Mouse (Mus musculus) large intestine, adult 2 months (tissue): ENCODE data around the gene Aprt. TPM values are rescaled to one million over a fixed set of nuclear protein-coding genes. Genes with fewer than 3 reads are reported as not detected.
"Not testable (repeated sequence)": the region's sequence is repeated elsewhere in the genome, so short reads cannot be mapped to it uniquely, and the experiment has no call there.

Source experiments
- DNase-seq: peaks from one replicate; pipeline ENCODE4 v3.0.0-alpha.2; 2012; ENCODE audit warnings: low read depth, low spot score
- WGBS: fragments of 180-500 bp; shearing (Covaris S2); methylation state at CpG from one replicate; pipeline ENCODE4 v1.1.7; 2018; 5-methylcytosine and 5-hydroxymethylcytosine counted together
- polyA plus RNA-seq: library from polyadenylated mRNA; depleted of rRNA; stranded (reverse); fragments of >200 nt; gene quantifications from 2 replicates; pipeline ENCODE4 v1.2.3, GENCODE M21; 2012

The Aprt gene
- polyA plus RNA-seq, 1 experiment = 318 TPM

- 68% methylated on average over 12 of the region's 12 CpGs for WGBS
These were observed 16.5 kb upstream of the Aprt start for GRCm38 (mm10) chr8:122593240-122593639.

GRCm38 (mm10) chr8:122586749-122587148 lies 10.0 kb upstream of the Aprt start:
- no peak for DNase-seq
- 44% methylated on average over 10 of the region's 10 CpGs for WGBS

More at GRCm38 (mm10) chr8:122593240-122593639, 16.5 kb upstream of the Aprt start:
- DNase-seq = no peak

GRCm38 (mm10) chr8:122586171-122586570 lies 9.5 kb upstream of the Aprt start:
- no peak for DNase-seq
- 71% methylated on average over 7 of the region's 7 CpGs for WGBS

GRCm38 (mm10) chr8:122585411-122585891 lies 8.7 kb upstream of the Aprt start:
- WGBS = 16% methylated on average over 14 of the region's 14 CpGs
- no peak for DNase-seq

- 44% methylated on average over 9 of the region's 9 CpGs for WGBS
- no peak for DNase-seq
These were observed 8.3 kb upstream of the Aprt start for GRCm38 (mm10) chr8:122584981-122585380.

- 82% methylated on average over 15 of the region's 15 CpGs for WGBS
- no peak for DNase-seq
These were observed 4.2 kb upstream of the Aprt start for GRCm38 (mm10) chr8:122580926-122581325.

- 73% methylated on average over 7 of the region's 7 CpGs for WGBS
- no peak for DNase-seq
These were observed 2.5 kb upstream of the Aprt start for GRCm38 (mm10) chr8:122579196-122579595.

GRCm38 (mm10) chr8:122577116-122577515 lies 407 bp upstream of the Aprt start:
- WGBS = 51% methylated on average over 10 of the region's 10 CpGs

GRCm38 (mm10) chr8:122575735-122576647 lies 718 bp downstream of the Aprt start:
- WGBS = 9% methylated on average over 21 of the region's 21 CpGs
- DNase-seq = no peak

More at GRCm38 (mm10) chr8:122577116-122577515, 407 bp upstream of the Aprt start:
- no peak for DNase-seq

- DNase-seq = no peak
- WGBS = 46% methylated on average over 8 of the region's 8 CpGs
These were observed 1.4 kb downstream of the Aprt start for GRCm38 (mm10) chr8:122575286-122575685.

GRCm38 (mm10) chr8:122574667-122575251 lies 1.9 kb downstream of the Aprt start:
- 27% methylated on average over 10 of the region's 10 CpGs for WGBS
- no peak for DNase-seq

GRCm38 (mm10) chr8:122574264-122574663 lies 2.4 kb downstream of the Aprt start:
- 26% methylated on average over 3 of the region's 3 CpGs for WGBS

GRCm38 (mm10) chr8:122573577-122573976 lies 3.1 kb downstream of the Aprt start:
- WGBS = 66% methylated on average over 9 of the region's 9 CpGs
- DNase-seq = no peak

More at GRCm38 (mm10) chr8:122574264-122574663, 2.4 kb downstream of the Aprt start:
- no peak for DNase-seq

- DNase-seq = not testable (repeated sequence)
- 66% methylated on average over 4 of the region's 4 CpGs for WGBS
These were observed 3.5 kb downstream of the Aprt start for GRCm38 (mm10) chr8:122573176-122573575.

GRCm38 (mm10) chr8:122572751-122573150 lies 4.0 kb downstream of the Aprt start:
- 64% methylated on average over 3 of the region's 3 CpGs for WGBS
- DNase-seq = no peak

GRCm38 (mm10) chr8:122571750-122572267 lies 4.9 kb downstream of the Aprt start:
- DNase-seq = no peak
- 92% methylated on average over 17 of the region's 17 CpGs for WGBS

- WGBS = 93% methylated on average over 11 of the region's 11 CpGs
- no peak for DNase-seq
These were observed 5.6 kb downstream of the Aprt start for GRCm38 (mm10) chr8:122571153-122571552.

GRCm38 (mm10) chr8:122569996-122570395 lies 6.7 kb downstream of the Aprt start:
- no peak for DNase-seq
- WGBS = 96% methylated on average over 16 of the region's 16 CpGs

- 59% methylated on average over 9 of the region's 9 CpGs for WGBS
- DNase-seq = no peak
These were observed 7.4 kb downstream of the Aprt start for GRCm38 (mm10) chr8:122569329-122569728.

- DNase-seq = no peak
- 24% methylated on average over 10 of the region's 10 CpGs for WGBS
These were observed 7.8 kb downstream of the Aprt start for GRCm38 (mm10) chr8:122568881-122569309.
